Comparison of ENCODE assay signal across 9 mouse cellular contexts in the genomic region with DNA sequence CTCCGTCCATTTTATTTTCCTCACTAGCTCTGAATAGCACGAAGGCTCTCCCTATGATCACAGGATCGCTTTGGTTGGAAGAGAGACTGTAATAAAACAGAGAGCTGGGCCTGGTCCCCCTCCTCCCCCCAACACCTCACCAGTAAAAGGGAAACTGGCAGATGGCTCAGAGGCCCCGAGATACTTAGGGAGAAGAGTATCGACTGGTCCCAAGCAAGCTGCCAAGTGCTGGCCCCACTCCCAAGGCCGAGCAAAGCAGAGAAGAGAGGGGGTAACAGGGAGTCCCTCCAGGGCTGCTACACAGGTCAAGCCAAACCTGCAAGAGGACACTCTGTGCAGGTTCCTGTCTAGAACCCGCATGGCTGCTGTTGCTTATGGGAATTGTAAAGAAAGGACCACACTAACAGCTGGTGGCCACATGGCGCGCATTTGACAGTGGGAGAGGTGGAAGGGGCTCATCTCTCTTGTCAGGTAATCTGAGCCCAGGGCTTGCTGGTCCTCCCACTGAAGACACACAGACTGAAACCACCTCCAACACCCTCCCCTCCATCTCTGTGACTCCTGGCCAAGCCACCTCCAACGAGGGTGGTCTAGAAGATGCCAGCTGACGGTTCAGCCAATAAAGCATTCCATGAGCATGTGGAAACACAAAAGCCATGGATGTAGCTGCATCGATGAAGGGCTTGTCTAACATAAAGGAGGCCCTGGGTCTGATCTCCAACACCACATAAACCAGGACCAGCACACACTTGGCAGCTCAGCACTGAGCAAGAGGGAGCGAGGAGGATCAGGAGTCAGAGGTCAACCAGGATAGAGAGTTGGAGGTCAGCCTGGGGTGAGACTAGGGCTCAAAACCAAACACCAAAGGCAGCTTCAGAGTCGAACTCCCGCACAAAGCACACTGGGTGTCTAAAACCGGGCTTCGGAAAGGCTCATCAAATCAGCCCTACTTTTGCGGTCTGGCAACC. TPM values are rescaled to one million over a fixed set of nuclear protein-coding genes. Genes with fewer than 3 reads are reported as not detected.
DNase-seq lines count a peak whose midpoint lies in the region; ATAC-seq and TF ChIP-seq lines count a peak whose summit lies in the region.
"Had no signal": no experiment of that assay in that cellular context is flagged by ENCODE, and none has a peak within 500 bp of the region (broad histone marks: within the 10 kb centered on the region; RNA-seq: fewer than 3 reads in every experiment).

No protein-coding gene starts in this region.

- H3K4me2 ChIP-seq in forebrain, embryonic 13.5 days, result peak overlapping the region; percentile 31; the same call in 1 of the 2 replicates

- no peaks in the 10 kb centered on the region for H3K27me3 ChIP-seq in ES-Bruce4 (ENCODE audit: control insufficient read depth, insufficient read depth, low read length, poor library complexity, severe bottlenecking)
- H3K27me3 ChIP-seq in forebrain, embryonic 13.5 days, result peaks cover 8% of the 10 kb centered on the region; the same call in 1 of the 2 replicates

- no peak overlapping the region for H3K4me3 ChIP-seq in gastrocnemius, adult 2 months
- no peak overlapping the region for H3K4me3 ChIP-seq in ES-Bruce4 (ENCODE audit: low read depth, low read length)
- H3K4me3 ChIP-seq in forebrain, embryonic 13.5 days, result no peak overlapping the region

- peak; percentile 40; the same call in 1 of the 2 replicates for TF ChIP-seq EP300 in ES-Bruce4 (IDR thresholded peaks at IDR 0.05; ENCODE audit: insufficient read depth, low read depth, low read length)

- H3K9ac ChIP-seq in ES-Bruce4 (ENCODE audit: low read depth, poor library complexity, severe bottlenecking), result no peak overlapping the region
- H3K9ac ChIP-seq in forebrain, embryonic 13.5 days, result no peak overlapping the region

- H3K27ac ChIP-seq in gastrocnemius, adult 2 months, result no peak overlapping the region
- H3K27ac ChIP-seq in ES-Bruce4 (ENCODE audit: insufficient read depth, low read length), result no peak overlapping the region
- peak overlapping the region; percentile 81 for H3K27ac ChIP-seq in forebrain, embryonic 13.5 days

- no peak for TF ChIP-seq POLR2A in ES-Bruce4 (IDR thresholded peaks at IDR 0.05; ENCODE audit: insufficient read depth, low read length)

- peaks cover 10% of the 10 kb centered on the region for H3K9me3 ChIP-seq in ES-Bruce4 (replicated peaks; ENCODE audit: control insufficient read depth, insufficient read depth, low read length, poor library complexity, severe bottlenecking)
- H3K9me3 ChIP-seq in forebrain, embryonic 13.5 days (replicated peaks), result no peaks in the 10 kb centered on the region

- intact Hi-C loops in gastrocnemius, adult 2 months (cut with DNase I), result no loop called here

- peak; percentile 72 for ATAC-seq in forebrain, embryonic 13.5 days

- peaks cover 3% of the 10 kb centered on the region for H3K4me1 ChIP-seq in ES-Bruce4 (ENCODE audit: control insufficient read depth, insufficient read depth, low read length)
- peaks cover 57% of the 10 kb centered on the region for H3K4me1 ChIP-seq in forebrain, embryonic 13.5 days

- no peak for TF ChIP-seq CTCF in gastrocnemius, adult 2 months (IDR thresholded peaks at IDR 0.05)
- no peak for TF ChIP-seq CTCF in ES-Bruce4 (IDR thresholded peaks at IDR 0.05; ENCODE audit: low read depth, low read length)

- DNase-seq in gastrocnemius, adult 2 months, result peak; percentile 50
- no peak for DNase-seq in gastrocnemius, adult 8-10 months (ENCODE audit: low spot score in 2 of 2)
- DNase-seq in lung, postnatal 14 days, result peak; percentile 25
- DNase-seq in thymus, postnatal 14 days, result no peak
- no peak for DNase-seq in urinary bladder, postnatal 10 days (ENCODE audit: low spot score)
- no peak for DNase-seq in kidney, adult 8-10 months
- DNase-seq: cerebellum, adult 11 months had no signal

- H3K36me3 ChIP-seq in ES-Bruce4 (ENCODE audit: control insufficient read depth, insufficient read depth, low read length, poor library complexity, severe bottlenecking), result no peaks in the 10 kb centered on the region
- H3K36me3 ChIP-seq in forebrain, embryonic 13.5 days (ENCODE audit: poor library complexity, severe bottlenecking), result no peaks in the 10 kb centered on the region; the same call in 1 of the 2 replicates

- 37% methylated on average over 18 of the region's 18 CpGs for WGBS in forebrain, embryonic 13.5 days

RNA-seq across cellular contexts. Expression of a gene that starts 49.2 kb away (rescaled TPM):
- total RNA-seq in gastrocnemius, adult 2 months (2021), result under 1 TPM; 0.20 to 0.84 TPM
- under 1 TPM; 0.22 to 0.48 (median 0.45) TPM for total RNA-seq in gastrocnemius, adult 8-10 months (2022)
- polyA plus RNA-seq in ES-Bruce4 (2011; ENCODE audit: insufficient read depth, insufficient read length, low read depth, missing spikeins), result 23.6 and 25.0 TPM in 2 replicates
- polyA plus RNA-seq in forebrain, embryonic 13.5 days (2015; fragmentation: Nextera tagmentation; extraction: Ambion mirVana), result 5.8 and 6.5 TPM in 2 replicates

Comparison
In these comparisons a context has a peak if more than half of its experiments do, and no peak if none do; other contexts are left out.
1. DNase-seq: peak in gastrocnemius, adult 2 months (single experiment) and lung, postnatal 14 days (single experiment); none in gastrocnemius, adult 8-10 months (0 of 2), thymus, postnatal 14 days (single experiment), urinary bladder, postnatal 10 days (single experiment) and kidney, adult 8-10 months (0 of 2).